Mouse (Mus musculus): ENCODE data around the gene Myocd.
A peak's percentile ranks its signal among the peaks of the same experiment; 100 is the strongest.

DNA sequence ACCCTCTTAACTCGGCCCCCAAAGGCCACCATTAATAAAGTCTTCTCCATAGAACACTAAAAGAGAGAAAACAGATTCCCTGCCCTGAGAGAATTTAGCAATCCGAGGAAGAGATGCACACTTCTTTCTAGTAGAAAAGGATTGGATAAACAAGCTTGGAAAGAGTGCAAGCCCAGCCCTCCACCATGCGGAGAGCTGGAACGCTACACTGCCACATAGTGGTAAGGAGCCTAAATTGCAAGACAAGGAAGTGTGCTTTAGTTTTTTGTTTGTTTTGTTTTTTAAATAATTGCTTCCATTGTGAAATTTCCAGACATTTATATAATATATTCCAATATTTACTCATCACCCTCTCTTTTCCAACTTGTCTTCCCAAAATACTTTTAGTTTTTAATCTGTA, 140.7 kb downstream of the Myocd start:
- TF ChIP-seq POLR2A (IDR thresholded peaks at IDR 0.05; ENCODE audit: insufficient read depth, low read length): no peak
- peak; percentile 59 for TF ChIP-seq CTCF (IDR thresholded peaks at IDR 0.05; ENCODE audit: low read depth, low read length)
- TF ChIP-seq EP300 (IDR thresholded peaks at IDR 0.05; ENCODE audit: insufficient read depth, low read depth, low read length): no peak
